Mouse (Mus musculus) MEL (cell line): ENCODE measurements around the gene Tmub2. TPM values are rescaled to one million over a fixed set of nuclear protein-coding genes. Genes with fewer than 3 reads are reported as not detected.

Source experiments
- DNase-seq: peaks from one replicate; pipeline ENCODE4 v3.0.0; 2011; ENCODE audit warnings: low read depth, low spot score
- H3K27ac ChIP-seq: 2 replicates; pipeline ENCODE4 v1.5.1; 2012; ENCODE audit warnings: low read depth, mild to moderate bottlenecking, control low read depth, low read length, moderate library complexity; ENCODE audit not compliant: control insufficient read depth
- H3K27me3 ChIP-seq, 2 experiments: fragments of 150-350 bp in 1 of 2; sonication (generic) in 1 of 2; 2 replicates each; pipeline ENCODE4 v1.6.1; 2012; ENCODE audit warnings: low read length in 2 of 2, mild to moderate bottlenecking in 2 of 2, improper control_type of control experiment in 1 of 2, moderate library complexity in 1 of 2; ENCODE audit not compliant: insufficient read depth in 2 of 2, control insufficient read depth in 1 of 2
- H3K36me3 ChIP-seq, 2 experiments: 2 replicates each; pipeline ENCODE4 v1.6.1; 2012 to 2014; ENCODE audit warnings: low read length in 2 of 2, improper control_type of control experiment in 1 of 2, inconsistent platforms in 1 of 2, mild to moderate bottlenecking in 1 of 2; ENCODE audit not compliant: insufficient read depth in 2 of 2, control insufficient read depth in 1 of 2
- H3K4me1 ChIP-seq, 2 experiments: fragments of 150-350 bp in 1 of 2; sonication (generic) in 1 of 2; 2 replicates each; pipeline ENCODE4 v1.6.1; 2012; ENCODE audit warnings: low read length in 2 of 2, improper control_type of control experiment in 1 of 2, mild to moderate bottlenecking in 1 of 2; ENCODE audit not compliant: insufficient read depth in 2 of 2, control insufficient read depth in 1 of 2
- H3K4me3 ChIP-seq, 2 experiments: fragments of 150-350 bp in 1 of 2; sonication (generic) in 1 of 2; 2 replicates each; pipeline ENCODE4 v1.5.1; 2012; ENCODE audit warnings: low read depth in 2 of 2, low read length in 2 of 2, mild to moderate bottlenecking in 2 of 2, moderate library complexity in 2 of 2, control low read depth in 1 of 2, improper control_type of control experiment in 1 of 2; ENCODE audit not compliant: control insufficient read depth in 1 of 2, insufficient read depth in 1 of 2
- H3K79me2 ChIP-seq: 2 replicates; pipeline ENCODE4 v1.6.1; 2012; ENCODE audit warnings: mild to moderate bottlenecking, low read length, moderate library complexity; ENCODE audit not compliant: control insufficient read depth, poor library complexity, insufficient read depth
- H3K9ac ChIP-seq: 2 replicates; pipeline ENCODE4 v1.6.1; 2012; ENCODE audit warnings: low read depth, mild to moderate bottlenecking, control low read depth, low read length, moderate library complexity; ENCODE audit not compliant: control insufficient read depth, poor library complexity, severe bottlenecking
- H3K9me3 ChIP-seq: fragments of 150-350 bp; sonication (generic); replicated peaks from 2 replicates; pipeline ENCODE4 v1.6.1; 2012; ENCODE audit warnings: mild to moderate bottlenecking, low read length, improper control_type of control experiment, moderate library complexity; ENCODE audit not compliant: insufficient read depth
- CHD2 ChIP-seq: IDR thresholded peaks from 2 replicates; pipeline ENCODE4 v1.6.1; 2011; ENCODE audit warnings: low read length, improper control_type of control experiment
- CTCF ChIP-seq, 3 experiments: IDR thresholded peaks in 2 of 3; conservative IDR thresholded peaks in 1 of 3; 2 replicates each; pipeline ENCODE4 v1.5.1; 2011 to 2012; ENCODE audit warnings: low read length in 3 of 3, low read depth in 2 of 3, mild to moderate bottlenecking in 2 of 3, improper control_type of control experiment in 1 of 3, inconsistent platforms in 1 of 3, mixed read lengths in 1 of 3, moderate library complexity in 1 of 3; ENCODE audit not compliant: control insufficient read depth in 1 of 3, insufficient read depth in 1 of 3, poor library complexity in 1 of 3, severe bottlenecking in 1 of 3
- E2F4 ChIP-seq: IDR thresholded peaks from 2 replicates; pipeline ENCODE4 v1.6.1; 2011; ENCODE audit warnings: low read depth, low read length, improper control_type of control experiment, borderline replicate concordance
- GABPA ChIP-seq: IDR thresholded peaks from 2 replicates; pipeline ENCODE4 v1.6.1; 2012; ENCODE audit warnings: low read depth, mild to moderate bottlenecking, inconsistent platforms, low read length, improper control_type of control experiment, moderate library complexity
- GATA1 ChIP-seq: IDR thresholded peaks from 2 replicates; pipeline ENCODE4 v1.6.1; 2011; ENCODE audit warnings: low read depth, low read length, improper control_type of control experiment
- HCFC1 ChIP-seq: IDR thresholded peaks from 2 replicates; pipeline ENCODE4 v1.6.1; 2012; ENCODE audit warnings: low read depth, mild to moderate bottlenecking, inconsistent platforms, low read length, improper control_type of control experiment, moderate library complexity
- JUND ChIP-seq: IDR thresholded peaks from 2 replicates; pipeline ENCODE4 v1.6.1; 2011; ENCODE audit warnings: low read depth, mild to moderate bottlenecking, improper control_type of control experiment, low read length
- MAFK ChIP-seq: IDR thresholded peaks from 2 replicates; pipeline ENCODE4 v1.6.1; 2011; ENCODE audit warnings: low read depth, mild to moderate bottlenecking, low read length, improper control_type of control experiment, borderline replicate concordance
- MAZ ChIP-seq: IDR thresholded peaks from 2 replicates; pipeline ENCODE4 v1.6.1; 2012; ENCODE audit warnings: low read depth, mild to moderate bottlenecking, inconsistent platforms, low read length, improper control_type of control experiment
- MYB ChIP-seq: IDR thresholded peaks from 2 replicates; pipeline ENCODE4 v1.6.1; 2011; ENCODE audit warnings: mild to moderate bottlenecking, low read depth, low read length, improper control_type of control experiment
- NELFE ChIP-seq: IDR thresholded peaks from 2 replicates; pipeline ENCODE4 v1.6.1; 2011; ENCODE audit warnings: low read depth, low read length, improper control_type of control experiment
- NRF1 ChIP-seq: IDR thresholded peaks from 2 replicates; pipeline ENCODE4 v1.6.1; 2014; ENCODE audit warnings: low read depth, mild to moderate bottlenecking, inconsistent platforms, low read length, improper control_type of control experiment, moderate library complexity; ENCODE audit not compliant: poor library complexity, insufficient read depth, severe bottlenecking
- POLR2AphosphoS2 ChIP-seq: IDR thresholded peaks from 2 replicates; pipeline ENCODE4 v1.6.1; 2011; ENCODE audit warnings: low read length, improper control_type of control experiment
- POLR2AphosphoS5 ChIP-seq: IDR thresholded peaks from 2 replicates; pipeline ENCODE4 v1.6.1; 2012; ENCODE audit warnings: low read depth, borderline replicate concordance, mild to moderate bottlenecking, inconsistent platforms, low read length, moderate library complexity, mixed read lengths
- RAD21 ChIP-seq: IDR thresholded peaks from 2 replicates; pipeline ENCODE4 v1.6.1; 2011; ENCODE audit warnings: mild to moderate bottlenecking, low read depth, low read length, improper control_type of control experiment
- RCOR1 ChIP-seq: IDR thresholded peaks from 2 replicates; pipeline ENCODE4 v1.6.1; 2012; ENCODE audit warnings: low read depth, mild to moderate bottlenecking, inconsistent platforms, low read length, improper control_type of control experiment
- SMC3 ChIP-seq: IDR thresholded peaks from 2 replicates; pipeline ENCODE4 v1.6.1; 2011; ENCODE audit warnings: low read depth, low read length, improper control_type of control experiment
- TAL1 ChIP-seq: IDR thresholded peaks from 2 replicates; pipeline ENCODE4 v1.6.1; 2012; ENCODE audit warnings: mild to moderate bottlenecking, inconsistent platforms, low read length, moderate library complexity, mixed read lengths
- TBP ChIP-seq: IDR thresholded peaks from 2 replicates; pipeline ENCODE4 v1.8.0; 2011; ENCODE audit warnings: low read depth, low read length, improper control_type of control experiment
- UBTF ChIP-seq: IDR thresholded peaks from 2 replicates; pipeline ENCODE4 v1.6.1; 2012; ENCODE audit warnings: low read depth, mild to moderate bottlenecking, inconsistent platforms, low read length, improper control_type of control experiment, moderate library complexity, borderline replicate concordance; ENCODE audit not compliant: insufficient read depth
- ZC3H11A ChIP-seq: IDR thresholded peaks from 2 replicates; pipeline ENCODE4 v1.6.1; 2012; ENCODE audit warnings: low read depth, mild to moderate bottlenecking, inconsistent platforms, low read length, improper control_type of control experiment
- ZKSCAN1 ChIP-seq: IDR thresholded peaks from 2 replicates; pipeline ENCODE4 v1.6.1; 2012; ENCODE audit warnings: low read depth, mild to moderate bottlenecking, inconsistent platforms, low read length, improper control_type of control experiment, moderate library complexity
- ZNF384 ChIP-seq: IDR thresholded peaks from 2 replicates; pipeline ENCODE4 v1.6.1; 2012; ENCODE audit warnings: low read depth, mild to moderate bottlenecking, inconsistent platforms, low read length, improper control_type of control experiment
- polyA plus RNA-seq, 2 experiments: library from polyadenylated mRNA; stranded (reverse) in 1 of 2; unstranded in 1 of 2; fragments of >175 nt in 1 of 2; fragments of >200 nt in 1 of 2; gene quantifications; 2 replicates each; pipeline versions ENCODE4 v1.2.1 to v1.2.4; 2012; ENCODE audit warnings: low replicate concordance in 2 of 2, low read depth in 1 of 2; ENCODE audit not compliant: insufficient read length in 2 of 2, insufficient read depth in 1 of 2, missing spikeins in 1 of 2
- total RNA-seq: library from RNA; depleted of rRNA; stranded (reverse); fragments of 300-350 nt; gene quantifications from 2 replicates; pipeline ENCODE4 v1.2.3, GENCODE M21; 2012

Tmub2 gene
- total and polyA plus RNA-seq, 3 experiments = 29.3 to 40.5 TPM; not detected in 1

- peaks cover 2 to 19% of the 10 kb centered on the region in 2 experiments; a peak in 3 of 4 replicates for H3K36me3 ChIP-seq
- peak; percentile 34 for DNase-seq
- H3K27ac ChIP-seq = no peak overlapping the region
- H3K9ac ChIP-seq = no peak overlapping the region
- H3K79me2 ChIP-seq = peaks cover 11% of the 10 kb centered on the region
- no peak overlapping the region for H3K4me3 ChIP-seq
- H3K27me3 ChIP-seq = no peaks in the 10 kb centered on the region
- TF ChIP-seq NELFE (no peak), MYB (no peak)
- TF ChIP-seq, all 39 proteins: peak for 0
- H3K9me3 ChIP-seq = no peaks in the 10 kb centered on the region
- H3K4me1 ChIP-seq = peaks cover 0 to 22% of the 10 kb centered on the region in 2 experiments
Observed at GRCm38 (mm10) chr11:102246273-102246635, 38.5 kb upstream of the Tmub2 start.

DNA sequence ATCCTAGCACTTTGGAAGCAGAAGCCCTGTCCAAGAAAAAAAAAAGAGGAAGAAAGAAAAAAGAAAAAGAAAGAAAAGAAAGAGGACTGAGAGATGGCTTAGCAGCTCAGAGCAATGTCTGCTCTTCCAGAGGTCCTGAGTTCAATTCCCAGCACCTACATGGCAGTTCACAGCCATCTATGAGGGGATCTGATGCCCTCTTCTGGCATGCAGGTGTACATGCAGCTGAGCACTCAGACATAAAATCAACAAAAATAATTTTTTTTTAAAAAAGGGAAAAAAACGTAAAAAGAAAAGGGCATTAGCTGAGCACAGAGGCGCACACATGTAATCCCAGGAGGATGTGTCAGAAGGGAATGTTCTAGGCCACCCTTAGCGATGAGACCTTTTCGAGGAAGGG, 37.9 kb upstream of the Tmub2 start:
- TF ChIP-seq SMC3 (peak; percentile 46), HCFC1 (no peak), TBP (no peak), RAD21 (peak; percentile 53), CTCF (IDR thresholded peaks at IDR 0.05 in 2 of 3, conservative IDR thresholded peaks at IDR 0.05 in 1 of 3; ENCODE audit: control insufficient read depth in 1 of 3, insufficient read depth in 1 of 3, low read depth in 2 of 3, low read length in 3 of 3, poor library complexity in 1 of 3, severe bottlenecking in 1 of 3) (peak; percentile 47 to 64 (median 49)), ZNF384 (peak; percentile 85), ZC3H11A (peak; percentile 50)
- peaks cover 4 to 19% of the 10 kb centered on the region in 2 experiments; a peak in 3 of 4 replicates for H3K36me3 ChIP-seq
- H3K27ac ChIP-seq = no peak overlapping the region
- no peak overlapping the region for H3K9ac ChIP-seq
- peaks cover 11% of the 10 kb centered on the region for H3K79me2 ChIP-seq
- H3K27me3 ChIP-seq = no peaks in the 10 kb centered on the region
- peak; percentile 68 for DNase-seq
- H3K4me1 ChIP-seq = peaks cover 0 to 22% of the 10 kb centered on the region in 2 experiments
- H3K9me3 ChIP-seq = no peaks in the 10 kb centered on the region
- no peak overlapping the region for H3K4me3 ChIP-seq

- peak within 1 kb of the TSS; percentile 75 for H3K27ac ChIP-seq
- peak within 1 kb of the TSS; percentile 83 for H3K9ac ChIP-seq
- peaks cover 6 to 19% of the 10 kb centered on the region in 2 experiments for H3K36me3 ChIP-seq
- H3K4me1 ChIP-seq = peaks cover 0 to 22% of the 10 kb centered on the region in 2 experiments
- H3K27me3 ChIP-seq = no peaks in the 10 kb centered on the region
- H3K4me3 ChIP-seq = peak within 1 kb of the TSS; percentile 83 to 85
- peak; percentile 99 for DNase-seq
- peaks cover 11% of the 10 kb centered on the region for H3K79me2 ChIP-seq
- no peaks in the 10 kb centered on the region for H3K9me3 ChIP-seq
- TF ChIP-seq GABPA (no peak), TBP (peak; percentile 93), POLR2AphosphoS2 (peak; percentile 82), UBTF (peak; percentile 99), CHD2 (no peak), POLR2AphosphoS5 (no peak), CTCF (IDR thresholded peaks at IDR 0.05 in 2 of 3, conservative IDR thresholded peaks at IDR 0.05 in 1 of 3; ENCODE audit: control insufficient read depth in 1 of 3, insufficient read depth in 1 of 3, low read depth in 2 of 3, low read length in 3 of 3, poor library complexity in 1 of 3, severe bottlenecking in 1 of 3) (peak; percentile 51 to 91 (median 91)), MAZ (no peak), MYB (no peak), HCFC1 (peak; percentile 90), RCOR1 (no peak), GATA1 (no peak), NRF1 (no peak), JUND (0 out of 2 replicates have a peak, but pooled peaks have one; percentile 13), ZKSCAN1 (no peak), SMC3 (peak; percentile 66), TAL1 (no peak), E2F4 (peak; percentile 75; the same call in 1 of the 2 replicates), ZC3H11A (no peak), MAFK (no peak)
Observed at GRCm38 (mm10) chr11:102248630-102249230, 36.0 kb upstream of the Tmub2 start, which contains the start of gene BC030867. Gene BC030867, plus strand, starts transcription at chr11:102248882.
